Mouse (Mus musculus): ENCODE measurements around the gene Fas. TPM values are rescaled to one million over a fixed set of nuclear protein-coding genes. Genes with fewer than 3 reads are reported as not detected.

Fas gene
- polyA plus RNA-seq, 1 experiment from 2014 or later = 0.84 TPM

DNA sequence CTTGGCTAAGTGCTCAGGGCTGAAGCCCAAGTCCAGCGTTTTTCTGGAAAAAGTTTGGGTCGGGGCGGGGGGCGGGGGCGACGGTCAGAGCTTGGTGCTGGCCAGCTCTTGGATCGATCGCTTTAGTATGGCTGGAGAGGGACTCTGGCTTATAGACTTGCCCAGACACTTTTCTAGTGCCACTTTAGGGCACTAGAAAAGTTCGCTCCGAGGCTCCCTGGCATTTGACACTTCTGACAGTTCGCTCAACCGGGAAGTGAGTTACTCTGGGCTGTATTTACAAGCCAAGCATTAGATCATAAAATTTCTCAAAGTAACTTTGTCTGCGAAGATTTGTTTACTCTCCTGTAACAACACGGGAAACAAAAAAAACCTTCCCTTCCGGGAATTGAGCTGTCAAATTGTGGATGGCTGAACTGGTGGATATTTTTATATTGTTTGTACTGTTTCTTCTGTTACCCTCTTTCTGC lies 441 bp downstream of the Fas start:
- DNase-seq = peak; percentile 4
- ATAC-seq (ENCODE audit: low FRiP score, low TSS enrichment) = no peak
- H3K27ac ChIP-seq (replicated peaks; ENCODE audit: low read depth, low read length) = no peak overlapping the region
- no peaks in the 10 kb centered on the region for H3K27me3 ChIP-seq (ENCODE audit: control insufficient read depth, insufficient read depth, low read length)
- peaks cover 11% of the 10 kb centered on the region for H3K4me1 ChIP-seq (ENCODE audit: control insufficient read depth, insufficient read depth, low read length)
- peak overlapping the region; percentile 67 for H3K4me2 ChIP-seq (ENCODE audit: low read length)
- no peaks in the 10 kb centered on the region for H3K36me3 ChIP-seq (ENCODE audit: control insufficient read depth, insufficient read depth, low read length)
- 23% methylated on average over 15 of the region's 15 CpGs for WGBS
- H3K9ac ChIP-seq (replicated peaks; ENCODE audit: low read length) = peak overlapping the region; percentile 21
- no peaks in the 10 kb centered on the region for H3K9me3 ChIP-seq (ENCODE audit: control insufficient read depth, low read length)
- H3K4me3 ChIP-seq (replicated peaks; ENCODE audit: low read depth, low read length) = peak overlapping the region; percentile 32

DNA sequence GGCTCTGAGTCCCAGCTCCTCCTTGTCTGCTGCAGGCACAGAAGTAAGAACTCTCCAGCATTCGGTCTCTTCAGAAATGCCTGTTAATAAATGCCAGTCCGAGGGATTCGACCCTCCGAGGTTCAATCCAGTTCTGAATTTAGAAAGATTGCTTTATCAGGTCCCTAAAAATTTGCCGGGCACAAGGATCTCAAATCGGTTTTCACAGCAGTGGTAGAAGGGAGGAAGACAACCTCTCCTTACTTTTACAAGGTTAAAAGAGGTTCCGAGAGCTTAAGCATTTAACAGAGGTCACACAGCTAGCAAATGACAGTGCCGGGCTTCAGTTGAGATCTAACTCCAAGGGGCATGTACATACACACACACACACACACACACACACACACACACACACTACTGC lies 913 bp downstream of the Fas start:
- 67% methylated on average over 8 of the region's 8 CpGs for WGBS
- Histone ChIP-seq H3K4me3 (replicated peaks; ENCODE audit: low read depth, low read length) (no peak overlapping the region), H3K36me3 (ENCODE audit: control insufficient read depth, insufficient read depth, low read length) (no peaks in the 10 kb centered on the region), H3K27me3 (ENCODE audit: control insufficient read depth, insufficient read depth, low read length) (no peaks in the 10 kb centered on the region), H3K27ac (replicated peaks; ENCODE audit: low read depth, low read length) (no peak overlapping the region), H3K4me1 (ENCODE audit: control insufficient read depth, insufficient read depth, low read length) (peaks cover 11% of the 10 kb centered on the region), H3K4me2 (ENCODE audit: low read length) (peak overlapping the region; percentile 67), H3K9ac (replicated peaks; ENCODE audit: low read length) (no peak overlapping the region), H3K9me3 (ENCODE audit: control insufficient read depth, low read length) (no peaks in the 10 kb centered on the region)
- ATAC-seq (ENCODE audit: low FRiP score, low TSS enrichment) (no peak), DNase-seq (no peak)

DNA sequence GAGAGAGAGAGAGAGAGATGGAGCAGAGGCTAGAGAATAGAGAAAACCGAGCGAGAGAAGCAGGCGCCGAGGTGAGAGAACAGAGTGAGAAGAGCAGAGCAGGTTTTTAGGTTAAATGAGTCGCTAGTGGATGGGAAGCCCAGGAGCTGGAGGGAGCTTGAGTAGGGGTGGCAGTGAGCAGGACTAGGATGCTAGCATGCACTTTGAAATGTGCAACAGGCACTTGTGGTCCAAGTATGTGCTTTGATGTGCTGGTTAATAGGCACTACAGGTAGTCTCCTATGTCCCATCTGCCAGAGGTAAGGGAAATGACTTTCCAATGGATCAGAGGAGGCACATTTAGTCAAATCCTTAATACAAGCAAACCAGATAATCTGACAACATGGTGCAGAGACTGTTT lies 1.5 kb downstream of the Fas start:
- Histone ChIP-seq H3K4me1 (ENCODE audit: control insufficient read depth, insufficient read depth, low read length) (peaks cover 11% of the 10 kb centered on the region), H3K9ac (replicated peaks; ENCODE audit: low read length) (no peak overlapping the region), H3K27me3 (ENCODE audit: control insufficient read depth, insufficient read depth, low read length) (no peaks in the 10 kb centered on the region), H3K36me3 (ENCODE audit: control insufficient read depth, insufficient read depth, low read length) (no peaks in the 10 kb centered on the region), H3K4me3 (replicated peaks; ENCODE audit: low read depth, low read length) (no peak overlapping the region), H3K9me3 (ENCODE audit: control insufficient read depth, low read length) (no peaks in the 10 kb centered on the region), H3K4me2 (ENCODE audit: low read length) (no peak overlapping the region), H3K27ac (replicated peaks; ENCODE audit: low read depth, low read length) (no peak overlapping the region)
- DNase-seq (no peak), ATAC-seq (ENCODE audit: low FRiP score, low TSS enrichment) (no peak)
- 84% methylated on average over 5 of the region's 5 CpGs for WGBS

DNA sequence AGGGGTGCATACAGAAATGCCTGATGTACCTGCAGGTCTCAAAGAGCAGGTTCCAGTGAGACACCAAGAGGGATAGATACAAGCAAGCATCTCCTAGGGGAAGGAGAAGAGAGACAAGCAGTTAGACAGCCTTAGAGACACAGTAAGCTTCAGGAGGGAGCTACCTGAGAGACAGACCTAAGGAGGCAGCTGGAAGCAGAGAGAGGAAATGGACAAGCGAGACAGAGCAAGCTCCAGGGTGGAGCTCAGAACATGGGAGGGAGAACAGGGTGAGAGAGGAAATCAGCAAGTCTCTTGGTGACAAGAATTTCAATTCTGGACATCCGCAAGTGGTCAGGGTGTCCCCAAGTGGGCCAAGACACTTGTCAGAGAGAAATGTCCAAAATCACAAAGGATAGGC lies 2.2 kb downstream of the Fas start:
- 75% methylated on average over 2 of the region's 2 CpGs for WGBS
- H3K27ac ChIP-seq (replicated peaks; ENCODE audit: low read depth, low read length) = no peak overlapping the region
- ATAC-seq (ENCODE audit: low FRiP score, low TSS enrichment) = no peak
- no peak overlapping the region for H3K4me3 ChIP-seq (replicated peaks; ENCODE audit: low read depth, low read length)
- DNase-seq = no peak
- no peaks in the 10 kb centered on the region for H3K27me3 ChIP-seq (ENCODE audit: control insufficient read depth, insufficient read depth, low read length)
- peaks cover 11% of the 10 kb centered on the region for H3K4me1 ChIP-seq (ENCODE audit: control insufficient read depth, insufficient read depth, low read length)
- H3K4me2 ChIP-seq (ENCODE audit: low read length) = no peak overlapping the region
- H3K9me3 ChIP-seq (ENCODE audit: control insufficient read depth, low read length) = no peaks in the 10 kb centered on the region
- no peaks in the 10 kb centered on the region for H3K36me3 ChIP-seq (ENCODE audit: control insufficient read depth, insufficient read depth, low read length)
- H3K9ac ChIP-seq (replicated peaks; ENCODE audit: low read length) = no peak overlapping the region

DNA sequence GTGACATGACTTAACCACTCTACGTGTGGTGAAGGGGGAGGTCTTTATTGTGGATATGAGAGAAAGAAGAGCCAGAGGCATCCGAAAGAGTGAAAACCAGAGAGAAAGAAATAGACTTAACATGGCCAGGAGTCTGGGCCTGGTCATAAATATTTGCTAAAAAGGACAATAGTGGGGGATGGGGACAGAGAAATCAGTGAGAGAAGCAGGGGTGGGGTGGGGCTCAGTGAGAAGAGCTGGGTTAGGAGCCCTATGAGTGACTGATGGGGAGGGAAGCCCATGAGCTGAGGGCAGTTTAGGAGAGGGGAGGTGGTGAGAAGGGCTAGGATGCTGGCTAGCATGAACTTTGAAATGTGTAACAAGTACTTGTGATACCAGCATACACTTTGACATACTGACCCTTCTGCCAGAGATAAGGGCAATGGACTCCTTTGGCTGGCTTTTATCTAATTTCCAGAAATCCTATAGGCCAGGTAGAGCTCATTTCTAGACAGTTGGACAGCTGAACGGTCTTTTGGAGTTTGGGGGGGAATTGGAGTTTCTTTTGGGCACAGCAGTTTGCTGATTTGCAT lies 3.0 kb downstream of the Fas start:
- no peaks in the 10 kb centered on the region for H3K36me3 ChIP-seq (ENCODE audit: control insufficient read depth, insufficient read depth, low read length)
- no peak for ATAC-seq (ENCODE audit: low FRiP score, low TSS enrichment)

DNA sequence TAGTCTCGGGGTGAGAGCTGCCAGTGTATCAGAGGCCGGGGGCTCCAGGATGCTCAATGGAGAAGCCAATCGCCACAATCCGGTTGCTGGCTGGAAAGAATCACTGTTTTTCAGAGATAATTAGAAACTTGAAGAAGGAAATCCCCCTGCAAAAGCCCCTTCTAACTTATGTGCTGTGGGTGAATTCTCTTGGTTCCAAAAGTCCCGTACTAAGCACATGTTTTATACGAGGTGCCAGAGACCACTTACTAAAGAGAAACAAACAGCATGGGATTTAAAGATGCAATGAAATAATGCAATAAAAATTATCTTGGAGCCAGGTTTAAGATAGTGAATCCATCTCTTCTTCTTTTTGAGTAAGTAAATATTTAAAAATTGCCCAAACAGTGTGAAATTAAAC lies 5.0 kb downstream of the Fas start:
- Histone ChIP-seq H3K36me3 (ENCODE audit: control insufficient read depth, insufficient read depth, low read length) (no peaks in the 10 kb centered on the region), H3K9ac (replicated peaks; ENCODE audit: low read length) (no peak overlapping the region), H3K27me3 (ENCODE audit: control insufficient read depth, insufficient read depth, low read length) (no peaks in the 10 kb centered on the region), H3K9me3 (ENCODE audit: control insufficient read depth, low read length) (no peaks in the 10 kb centered on the region), H3K4me2 (ENCODE audit: low read length) (no peak overlapping the region), H3K4me1 (ENCODE audit: control insufficient read depth, insufficient read depth, low read length) (peaks cover 5% of the 10 kb centered on the region), H3K27ac (replicated peaks; ENCODE audit: low read depth, low read length) (no peak overlapping the region), H3K4me3 (replicated peaks; ENCODE audit: low read depth, low read length) (no peak overlapping the region)
- DNase-seq = no peak
- 78% methylated on average over 6 of the region's 6 CpGs for WGBS
- no peak for ATAC-seq (ENCODE audit: low FRiP score, low TSS enrichment)

More for the DNA sequence above, 3.0 kb downstream of the Fas start:
- H3K4me3 ChIP-seq (replicated peaks; ENCODE audit: low read depth, low read length) = no peak overlapping the region
- no peak for DNase-seq
- WGBS = 77% methylated on average over 3 of the region's 3 CpGs
- no peaks in the 10 kb centered on the region for H3K9me3 ChIP-seq (ENCODE audit: control insufficient read depth, low read length)
- H3K9ac ChIP-seq (replicated peaks; ENCODE audit: low read length) = no peak overlapping the region
- H3K4me1 ChIP-seq (ENCODE audit: control insufficient read depth, insufficient read depth, low read length) = peaks cover 11% of the 10 kb centered on the region
- H3K27me3 ChIP-seq (ENCODE audit: control insufficient read depth, insufficient read depth, low read length) = no peaks in the 10 kb centered on the region
- no peak overlapping the region for H3K4me2 ChIP-seq (ENCODE audit: low read length)
- no peak overlapping the region for H3K27ac ChIP-seq (replicated peaks; ENCODE audit: low read depth, low read length)

DNA sequence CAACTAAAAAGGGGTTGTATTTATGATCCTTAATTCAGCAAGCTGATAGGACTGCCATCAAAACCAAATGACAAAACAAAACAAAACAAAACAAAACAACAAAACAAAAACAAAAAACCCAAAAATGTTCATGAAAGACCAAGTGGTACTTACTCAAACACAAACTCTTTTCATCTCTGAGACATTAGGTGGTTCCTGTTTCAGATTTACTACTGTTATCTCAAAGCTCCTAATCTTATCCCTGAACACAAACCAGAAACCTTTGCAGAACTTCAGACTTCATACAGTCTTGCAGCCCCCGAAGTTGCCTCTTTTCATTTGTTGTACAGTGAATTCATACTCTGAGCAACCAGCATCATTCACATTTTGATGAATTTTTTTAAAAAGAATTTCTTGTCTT lies 8.1 kb downstream of the Fas start:
- Histone ChIP-seq H3K27ac (replicated peaks; ENCODE audit: low read depth, low read length) (no peak overlapping the region), H3K4me2 (ENCODE audit: low read length) (no peak overlapping the region), H3K9ac (replicated peaks; ENCODE audit: low read length) (no peak overlapping the region), H3K4me3 (replicated peaks; ENCODE audit: low read depth, low read length) (no peak overlapping the region), H3K27me3 (ENCODE audit: control insufficient read depth, insufficient read depth, low read length) (no peaks in the 10 kb centered on the region), H3K9me3 (ENCODE audit: control insufficient read depth, low read length) (no peaks in the 10 kb centered on the region), H3K4me1 (ENCODE audit: control insufficient read depth, insufficient read depth, low read length) (no peaks in the 10 kb centered on the region), H3K36me3 (ENCODE audit: control insufficient read depth, insufficient read depth, low read length) (no peaks in the 10 kb centered on the region)
- DNase-seq (no peak), ATAC-seq (ENCODE audit: low FRiP score, low TSS enrichment) (no peak)
- 93% methylated on average over 1 of the region's 1 CpGs for WGBS

DNA sequence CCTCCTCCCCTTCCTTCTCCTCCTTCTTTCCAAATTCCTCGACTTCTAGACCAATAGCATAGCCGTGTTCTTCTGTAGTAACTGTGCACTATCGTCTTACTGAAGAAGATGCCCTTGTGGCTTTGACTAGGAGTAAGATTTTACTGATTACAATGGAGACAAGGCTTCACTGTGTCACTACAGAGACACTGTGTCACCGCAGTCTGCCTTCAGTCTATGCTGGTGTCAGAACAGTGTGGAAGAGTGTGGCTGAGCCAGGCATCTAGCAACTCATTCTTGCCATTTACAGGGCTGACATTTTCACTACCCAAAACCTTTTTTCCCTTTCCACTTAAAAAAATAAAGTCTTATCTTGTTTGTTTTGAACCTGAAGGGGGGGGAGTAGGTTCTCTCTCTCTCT lies 8.8 kb downstream of the Fas start:
- Histone ChIP-seq H3K9me3 (ENCODE audit: control insufficient read depth, low read length) (no peaks in the 10 kb centered on the region), H3K36me3 (ENCODE audit: control insufficient read depth, insufficient read depth, low read length) (no peaks in the 10 kb centered on the region), H3K27me3 (ENCODE audit: control insufficient read depth, insufficient read depth, low read length) (no peaks in the 10 kb centered on the region), H3K4me1 (ENCODE audit: control insufficient read depth, insufficient read depth, low read length) (no peaks in the 10 kb centered on the region), H3K4me2 (ENCODE audit: low read length) (no peak overlapping the region), H3K9ac (replicated peaks; ENCODE audit: low read length) (no peak overlapping the region), H3K27ac (replicated peaks; ENCODE audit: low read depth, low read length) (no peak overlapping the region), H3K4me3 (replicated peaks; ENCODE audit: low read depth, low read length) (no peak overlapping the region)
- DNase-seq (no peak), ATAC-seq (ENCODE audit: low FRiP score, low TSS enrichment) (no peak)
- 79% methylated on average over 4 of the region's 4 CpGs for WGBS

DNA sequence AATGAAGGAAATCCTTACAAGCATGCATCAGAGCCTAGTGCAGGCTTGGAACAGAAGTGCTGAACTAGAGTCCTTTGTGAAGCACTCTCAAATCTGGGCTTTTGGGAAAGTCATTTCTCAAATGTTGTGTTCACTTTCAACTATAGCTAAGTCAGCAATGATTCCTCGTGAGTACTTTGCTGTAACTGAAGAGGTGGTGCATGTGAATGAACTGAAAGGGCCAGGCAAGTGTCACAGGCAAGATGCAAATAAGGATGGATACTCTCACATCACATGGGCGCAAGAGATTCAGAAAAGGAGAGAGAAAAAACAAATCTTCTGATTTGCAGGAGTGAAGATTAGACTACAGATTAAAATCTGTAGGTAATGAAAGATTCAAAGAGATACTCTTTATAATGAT lies 10.0 kb downstream of the Fas start:
- Histone ChIP-seq H3K27me3 (ENCODE audit: control insufficient read depth, insufficient read depth, low read length) (no peaks in the 10 kb centered on the region), H3K27ac (replicated peaks; ENCODE audit: low read depth, low read length) (no peak overlapping the region), H3K4me3 (replicated peaks; ENCODE audit: low read depth, low read length) (no peak overlapping the region), H3K4me1 (ENCODE audit: control insufficient read depth, insufficient read depth, low read length) (no peaks in the 10 kb centered on the region), H3K36me3 (ENCODE audit: control insufficient read depth, insufficient read depth, low read length) (no peaks in the 10 kb centered on the region), H3K9me3 (ENCODE audit: control insufficient read depth, low read length) (no peaks in the 10 kb centered on the region), H3K9ac (replicated peaks; ENCODE audit: low read length) (no peak overlapping the region), H3K4me2 (ENCODE audit: low read length) (no peak overlapping the region)
- ATAC-seq (ENCODE audit: low FRiP score, low TSS enrichment) = no peak
- DNase-seq = no peak
- 82% methylated on average over 2 of the region's 2 CpGs for WGBS
